Mouse (Mus musculus) urinary bladder, adult 18-20 months (tissue): Measurements from ENCODE around the gene Dop1b.
"Not testable (repeated sequence)": the region's sequence is repeated elsewhere in the genome, so short reads cannot be mapped to it uniquely, and the experiment has no call there.

ENCODE experiments used
- DNase-seq, 2 experiments: peaks; one replicate each; pipeline ENCODE4 v3.0.0; 2022; ENCODE audit warnings: low spot score in 2 of 2, mixed read lengths in 2 of 2

Dop1b gene

GRCm38 (mm10) chr16:93751816-93752215 lies 40.1 kb downstream of the Dop1b start:
- DNase-seq = no peak

DNA sequence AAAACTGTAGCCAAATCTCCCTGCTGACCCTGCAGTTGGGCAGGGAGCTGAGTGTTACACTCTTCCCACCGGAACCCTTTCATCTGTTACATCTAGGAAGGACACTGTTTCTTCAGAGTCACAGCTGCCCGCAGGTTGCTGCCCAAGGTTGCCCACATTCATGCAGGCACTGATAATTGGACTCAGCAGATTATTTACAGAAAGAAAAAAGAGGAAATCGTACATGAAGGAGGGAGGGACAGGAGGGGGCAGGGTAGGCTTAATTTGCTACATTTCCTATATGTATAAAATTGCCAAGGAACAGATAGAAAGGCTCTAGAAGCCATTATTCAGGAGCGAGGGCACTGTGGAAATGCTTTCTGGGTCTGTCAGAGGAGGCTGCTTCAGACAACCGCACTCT lies 44.9 kb downstream of the Dop1b start:
- no peak for DNase-seq

DNA sequence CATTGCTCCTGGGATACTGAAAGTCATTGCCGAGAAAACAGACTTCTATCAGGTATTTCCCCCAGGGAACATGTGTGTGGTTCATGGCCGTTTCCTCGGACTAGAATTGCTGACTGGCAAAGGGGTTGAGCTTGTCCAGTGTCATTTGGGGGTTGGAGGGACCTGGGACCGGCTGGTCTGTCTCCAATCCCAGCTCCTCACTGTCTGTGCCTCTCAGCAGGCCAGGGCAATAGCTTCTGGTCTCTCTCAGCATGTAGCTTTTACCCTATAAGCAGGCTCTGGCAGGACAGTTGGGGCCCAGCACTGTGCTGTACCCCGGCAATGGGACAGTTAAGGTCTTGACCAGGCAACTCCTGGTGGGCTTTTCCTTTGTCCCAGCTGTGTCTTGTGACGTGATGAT lies 51.7 kb downstream of the Dop1b start:
- no peak for DNase-seq

GRCm38 (mm10) chr16:93764597-93764996 lies 52.9 kb downstream of the Dop1b start:
- no peak for DNase-seq

DNA sequence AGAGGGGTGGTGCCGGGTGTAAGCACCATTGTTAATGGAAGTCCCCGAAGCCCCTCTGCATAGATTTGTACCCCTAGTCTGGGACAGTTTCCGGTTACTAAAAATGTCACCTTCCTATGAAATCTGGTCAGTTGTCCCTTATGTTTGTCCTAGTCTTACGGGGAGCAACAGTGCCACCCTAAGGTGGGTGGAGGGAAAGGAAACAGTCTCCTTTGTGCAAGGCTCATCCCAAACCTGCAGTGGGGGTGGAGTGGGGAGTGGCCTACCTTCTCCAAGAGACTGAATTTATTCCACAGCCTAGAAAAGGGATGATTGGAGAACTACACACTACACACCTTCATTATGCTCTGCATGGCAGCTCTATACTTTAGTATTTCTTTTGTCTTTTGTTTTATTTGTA lies 55.3 kb downstream of the Dop1b start:
- DNase-seq = peak; percentile 24 to 40

GRCm38 (mm10) chr16:93767548-93767947 lies 55.8 kb downstream of the Dop1b start:
- DNase-seq = no peak

DNA sequence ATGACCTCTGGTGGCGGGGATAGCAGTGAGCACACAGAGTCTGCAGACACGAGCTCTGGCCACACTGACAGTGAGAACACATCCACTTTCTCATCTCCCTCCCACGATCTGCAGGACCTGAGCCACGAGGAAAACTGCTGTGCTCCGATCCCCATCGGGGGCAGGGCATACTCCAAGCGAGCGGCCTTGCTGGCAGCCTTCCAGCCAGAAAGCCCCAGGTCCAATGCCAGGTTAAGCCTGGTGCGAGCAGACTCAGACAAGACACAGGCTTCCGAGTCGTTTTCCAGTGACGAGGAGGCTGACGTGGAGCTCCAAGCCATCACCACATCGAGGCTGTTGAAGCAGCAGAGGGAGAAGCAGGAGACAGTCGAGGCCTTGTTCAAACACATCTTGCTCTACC lies 57.9 kb downstream of the Dop1b start:
- no peak for DNase-seq

DNA sequence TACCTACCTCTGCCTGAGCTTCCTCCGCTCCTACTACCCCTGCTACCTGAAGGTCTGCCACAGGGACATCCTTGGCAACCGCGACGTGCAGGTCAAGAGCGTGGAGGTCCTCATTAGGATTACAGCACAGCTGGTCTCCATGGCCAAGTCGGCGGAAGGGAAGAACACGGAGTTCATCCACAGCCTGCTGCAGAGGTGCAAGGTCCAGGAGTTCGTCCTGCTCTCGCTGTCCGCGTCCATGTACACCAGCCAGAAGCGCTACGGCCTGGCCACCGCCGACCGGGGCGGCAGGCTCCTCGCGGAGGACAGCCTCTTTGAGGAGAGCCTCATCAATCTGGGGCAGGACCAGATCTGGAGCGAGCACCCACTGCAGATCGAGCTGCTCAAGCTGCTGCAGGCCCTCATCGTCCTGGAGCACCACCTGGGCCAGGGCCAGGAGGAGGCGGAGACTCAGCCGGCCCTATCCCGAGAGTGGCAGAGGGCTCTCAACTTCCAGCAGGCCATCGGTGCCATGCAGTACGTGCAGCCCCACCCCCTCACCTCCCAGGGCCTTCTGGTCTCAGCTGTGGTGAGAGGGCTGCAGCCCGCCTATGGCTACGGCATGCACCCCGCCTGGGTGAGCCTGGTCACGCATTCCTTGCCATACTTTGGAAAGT lies 58.7 kb downstream of the Dop1b start:
- DNase-seq = no peak

DNA sequence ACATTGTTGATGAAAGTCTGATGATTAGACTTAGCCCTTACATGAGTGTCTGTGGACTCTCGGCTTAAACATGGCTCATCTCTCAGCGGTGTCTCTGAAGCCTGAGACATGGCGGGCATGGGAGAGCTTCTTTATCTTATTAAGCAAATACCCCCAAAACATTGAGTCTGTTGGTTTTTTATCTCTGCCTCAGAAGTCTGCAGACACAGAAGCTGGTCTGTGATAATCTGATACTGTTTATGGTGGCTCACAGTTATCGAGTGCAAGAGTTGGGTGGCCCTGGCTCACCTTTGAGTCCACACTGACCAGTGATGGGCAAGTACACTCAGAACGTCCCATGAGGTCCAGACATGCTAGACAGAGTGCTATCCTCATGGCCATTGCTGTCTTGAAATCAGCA lies 63.0 kb downstream of the Dop1b start:
- no peak for DNase-seq

DNA sequence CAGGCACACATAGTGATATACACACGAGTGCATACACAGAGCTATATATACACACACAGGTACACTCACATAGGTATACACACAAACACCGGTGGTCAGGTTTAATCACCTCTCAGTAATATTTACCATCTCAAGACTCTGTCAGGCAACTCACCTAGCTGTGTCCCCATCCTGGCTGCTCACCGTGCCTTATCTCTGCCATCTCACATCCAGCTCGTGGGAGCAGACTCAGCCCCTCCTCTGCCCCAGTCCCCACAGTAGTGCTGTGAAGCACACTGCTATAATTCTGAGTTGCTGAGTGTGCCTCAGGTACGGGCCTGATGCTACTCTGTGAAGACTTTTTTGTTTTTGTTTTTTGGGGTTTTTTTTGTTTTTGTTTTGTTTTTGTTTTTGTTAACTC lies 64.8 kb downstream of the Dop1b start:
- DNase-seq = no peak

DNA sequence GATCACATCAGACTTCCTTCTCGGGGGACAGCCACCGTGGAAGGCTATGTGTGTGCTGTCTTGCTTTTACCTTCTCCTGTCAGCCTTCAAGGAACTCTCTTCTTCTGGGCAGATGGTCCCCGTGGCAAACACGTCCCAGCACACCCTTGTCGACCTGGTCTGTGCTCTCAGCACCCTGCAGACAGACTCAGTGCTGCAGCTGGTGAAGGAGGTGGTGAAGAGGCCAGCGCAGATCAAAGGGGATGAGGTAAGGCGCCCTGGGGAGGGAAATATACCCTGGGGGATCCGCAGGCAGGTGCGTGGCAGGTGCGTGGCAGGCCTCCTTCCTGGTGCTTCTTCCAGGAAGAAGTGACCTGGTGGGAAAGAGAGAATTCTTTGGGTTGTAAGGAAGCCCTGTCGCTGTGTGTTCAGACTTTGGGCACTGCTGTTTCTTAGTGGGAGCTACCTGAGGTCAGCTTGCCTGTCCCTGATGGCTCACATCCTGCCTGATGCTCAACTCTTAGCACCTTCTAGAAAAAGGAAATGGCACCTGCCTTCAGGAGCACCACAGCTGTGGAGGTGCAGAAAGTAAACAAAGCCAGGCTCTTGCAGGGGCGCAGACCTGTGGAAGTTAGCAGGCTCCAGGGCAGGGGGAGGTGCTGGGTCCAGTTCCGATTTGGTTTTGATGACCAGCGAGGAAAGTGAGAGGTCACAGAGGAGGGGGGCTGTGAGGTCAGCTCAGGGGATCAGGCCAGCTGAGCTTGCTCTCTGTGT lies 65.7 kb downstream of the Dop1b start:
- no peak for DNase-seq

- DNase-seq = not testable (repeated sequence)
Measured at GRCm38 (mm10) chr16:93778393-93778792, 66.7 kb downstream of the Dop1b start.

DNA sequence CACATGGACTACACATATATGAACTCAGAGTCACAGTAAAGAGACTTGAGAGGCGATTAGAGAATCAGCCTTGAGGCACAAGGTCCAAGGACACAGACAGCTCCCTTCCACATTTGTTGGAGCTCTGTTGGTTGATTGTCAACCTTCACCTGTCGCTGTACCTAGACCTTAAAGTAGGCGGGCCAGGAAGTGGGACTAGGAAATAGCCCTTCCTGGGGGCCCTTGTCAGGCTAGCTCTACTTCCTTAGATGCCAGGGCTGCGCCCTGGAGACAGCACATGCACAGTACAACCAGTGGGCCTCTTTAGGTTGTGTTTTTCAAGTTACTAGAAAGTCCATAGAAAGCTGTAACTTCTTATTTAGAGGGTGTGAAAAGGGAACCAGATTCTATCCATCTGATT lies 67.8 kb downstream of the Dop1b start:
- no peak for DNase-seq

DNA sequence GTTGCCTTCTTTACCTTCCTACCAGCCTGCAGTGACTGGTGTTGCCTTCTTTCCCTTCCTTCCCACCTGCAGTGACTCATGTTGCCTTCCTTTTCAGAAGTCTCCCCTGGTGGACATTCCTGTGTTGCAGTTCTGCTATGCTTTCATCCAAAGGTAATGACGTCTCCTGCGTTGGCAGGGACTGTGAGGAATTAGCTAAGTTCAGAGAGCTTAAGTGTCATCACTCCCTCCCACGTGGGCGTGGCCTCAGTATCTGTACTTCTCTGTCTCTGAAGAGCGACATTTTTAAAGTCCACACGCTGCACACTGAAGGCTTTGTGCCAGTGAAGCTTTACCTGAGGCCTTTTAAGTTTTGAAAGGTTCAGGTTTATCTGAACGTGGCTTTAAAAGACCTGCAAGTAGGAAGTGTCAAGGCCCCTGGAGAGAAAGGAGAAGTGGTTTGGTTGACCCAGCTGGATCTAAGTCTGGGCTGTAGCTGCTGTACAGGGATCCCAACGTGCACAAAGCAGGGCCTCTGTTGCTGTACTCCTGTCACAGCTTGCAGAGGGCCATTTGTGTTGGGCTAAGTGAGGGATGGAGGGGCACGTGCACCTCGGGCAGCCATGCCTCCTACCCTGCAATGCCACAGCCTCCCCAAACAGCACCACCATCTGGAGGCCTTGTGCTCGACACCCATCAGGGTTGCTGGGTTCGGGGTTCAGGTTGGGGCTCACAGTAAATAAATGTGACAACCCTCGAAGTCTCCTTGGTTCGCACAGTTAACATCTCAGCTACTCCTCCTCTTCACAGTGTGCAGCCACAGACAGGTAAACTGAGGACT lies 69.2 kb downstream of the Dop1b start:
- DNase-seq = no peak

DNA sequence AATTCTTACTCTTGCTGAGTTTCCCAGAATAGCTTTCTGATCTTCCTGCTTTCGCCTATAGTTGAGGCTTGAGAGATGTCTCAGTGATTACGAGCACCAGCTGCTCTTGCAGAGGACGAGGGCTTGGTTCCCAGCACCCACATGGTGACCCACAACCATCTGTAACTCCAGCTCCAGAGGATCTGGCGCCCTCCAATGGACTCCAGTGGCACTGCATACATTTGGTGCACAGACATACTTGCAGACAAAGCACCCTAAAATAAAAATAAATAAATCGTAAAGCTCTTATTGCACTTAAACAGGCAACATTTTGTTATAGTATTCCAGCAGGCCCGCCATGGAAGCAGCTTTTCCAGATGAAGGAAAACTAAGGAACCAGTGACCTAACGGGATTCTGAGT lies 72.5 kb downstream of the Dop1b start:
- no peak for DNase-seq

DNA sequence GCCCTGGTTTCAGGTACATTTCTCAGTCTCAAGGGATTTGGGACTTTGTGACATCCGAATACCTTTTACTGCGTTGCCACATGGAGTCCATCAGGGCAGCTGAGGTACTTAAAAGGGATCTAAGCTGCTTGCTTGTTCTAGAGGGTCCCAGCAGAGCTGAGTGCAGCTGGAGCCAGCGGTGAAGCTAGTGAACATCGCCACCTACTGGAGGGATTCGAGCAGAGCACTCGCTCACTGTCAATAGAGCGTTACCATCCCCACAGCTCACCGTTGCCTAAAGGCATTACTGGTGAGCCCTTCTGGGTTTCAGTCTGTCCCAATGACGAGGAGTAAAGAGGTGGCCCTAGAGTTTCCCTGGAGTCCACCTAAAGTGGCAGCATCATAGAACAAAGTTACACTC lies 74.1 kb downstream of the Dop1b start:
- DNase-seq = peak; percentile 14 to 21

- no peak for DNase-seq
Measured at GRCm38 (mm10) chr16:93788388-93788787, 76.7 kb downstream of the Dop1b start.

DNA sequence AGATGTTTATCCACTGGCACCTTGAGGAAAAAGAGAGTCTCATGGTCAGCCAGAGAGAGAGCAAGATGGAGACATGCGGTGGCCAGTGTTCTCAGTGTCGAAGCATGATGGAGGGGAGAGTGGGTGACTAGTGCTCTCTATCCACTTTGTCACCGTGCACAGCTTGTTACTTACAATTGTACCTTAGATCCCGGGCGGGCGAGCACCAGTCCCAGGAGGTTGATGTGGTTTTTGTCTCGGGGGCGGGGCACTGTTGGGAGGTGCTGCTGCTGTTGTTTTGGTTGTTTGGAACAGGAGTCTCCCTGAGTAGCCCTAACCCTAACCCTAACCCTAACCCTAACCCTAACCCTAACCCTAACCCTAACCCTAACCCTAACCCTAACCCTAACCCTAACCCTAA lies 77.2 kb downstream of the Dop1b start:
- no peak for DNase-seq

- no peak for DNase-seq
Measured at GRCm38 (mm10) chr16:93789971-93790755, 78.5 kb downstream of the Dop1b start.

GRCm38 (mm10) chr16:93792981-93793630 lies 81.4 kb downstream of the Dop1b start:
- no peak for DNase-seq

GRCm38 (mm10) chr16:93794845-93795244 lies 83.1 kb downstream of the Dop1b start:
- DNase-seq = no peak
